Mouse (Mus musculus) kidney, adult 2 months (tissue): ENCODE results near the gene Jpt1.

Experiments used
- CTCF ChIP-seq: fragments of 200-500 bp; conservative IDR thresholded peaks from 2 replicates; pipeline ENCODE4 v1.5.1; 2011; ENCODE audit warnings: low read depth, mild to moderate bottlenecking, control low read depth, low read length, moderate library complexity, mixed read lengths; ENCODE audit not compliant: insufficient read depth, insufficient read length
- POLR2A ChIP-seq: fragments of 200-500 bp; IDR thresholded peaks from one replicate; pipeline ENCODE4 v1.6.1; 2011; ENCODE audit warnings: low read depth, low read length, control low read depth

DNA sequence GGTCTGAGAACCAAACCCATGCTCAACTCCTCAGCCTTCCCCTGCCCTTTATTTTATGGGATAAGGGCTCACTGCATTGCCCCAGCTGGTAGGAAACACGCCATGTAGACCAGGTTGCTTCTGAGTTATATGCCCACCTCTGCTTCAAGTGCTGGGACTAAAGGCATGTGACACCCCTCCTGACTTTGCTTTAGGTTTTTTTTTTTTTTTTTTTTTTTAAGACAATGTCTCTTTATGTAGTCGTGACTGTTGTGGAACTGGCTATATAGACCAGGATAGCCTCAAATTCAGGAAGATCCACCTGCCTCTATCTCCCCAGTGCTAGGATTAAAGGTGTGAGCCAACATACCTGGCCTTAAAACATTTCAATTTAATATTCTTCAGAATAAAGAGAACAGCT lies 8.5 kb upstream of the Jpt1 start:
- TF ChIP-seq CTCF (no peak), POLR2A (no peak)
